Mouse (Mus musculus) right cerebral cortex, postnatal 10 days (tissue): ENCODE data around the gene Olfr3.

Experiments used
- DNase-seq, 2 experiments: peaks; one replicate each; pipeline ENCODE4 v3.0.0; 2021; ENCODE audit warnings: low spot score in 2 of 2

The Olfr3 gene

DNA sequence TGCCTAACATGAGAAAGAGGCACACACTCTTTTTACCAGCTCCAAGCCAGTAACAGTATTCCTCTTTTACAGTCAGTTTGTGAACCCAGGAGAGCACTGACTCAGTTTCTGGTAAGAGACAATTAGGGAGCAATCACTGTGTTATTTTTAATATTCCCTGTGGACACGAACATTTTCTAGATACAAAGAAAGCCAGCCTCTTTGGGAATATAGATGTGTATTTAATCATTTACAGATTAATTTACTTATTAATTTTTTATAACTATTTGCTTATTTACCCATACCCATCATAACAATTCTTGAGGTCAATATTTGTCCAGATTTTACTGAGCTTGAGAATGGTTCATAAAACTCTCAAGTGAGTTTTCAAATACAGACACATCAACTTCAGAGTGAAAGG, at the start of gene Olfr3:
Olfr3 (minus strand) TSS at position 101 of the 400 bp plus-strand sequence.
- no peak for DNase-seq

DNA sequence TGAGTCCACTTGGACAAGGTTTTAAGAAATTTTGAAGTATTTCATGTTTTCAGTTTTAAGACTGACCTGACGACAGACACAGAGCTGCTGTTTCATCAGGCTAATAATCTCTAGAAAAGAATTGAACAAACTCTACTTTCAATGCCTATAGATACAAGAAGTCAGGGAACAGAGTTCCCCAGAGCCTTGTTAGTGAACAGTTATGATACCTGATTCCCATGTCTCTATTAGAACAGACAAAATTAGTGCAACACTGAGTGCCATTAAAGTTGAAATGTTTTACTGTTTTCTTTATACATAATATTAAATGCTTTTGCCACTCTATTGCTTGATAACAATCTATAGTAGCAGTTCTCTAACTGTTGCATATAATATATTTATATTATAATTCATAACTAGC, 45.7 kb upstream of the Olfr3 start, which contains the start of gene Olfr351:
Olfr351 (minus strand) TSS at position 101 of the 400 bp plus-strand sequence.
- no peak for DNase-seq

- DNase-seq: no peak
Observed at GRCm38 (mm10) chr2:36846010-36846409, 29.2 kb upstream of the Olfr3 start, which contains the start of gene Olfr350. Gene Olfr350, plus strand, starts transcription at chr2:36846310.

DNA sequence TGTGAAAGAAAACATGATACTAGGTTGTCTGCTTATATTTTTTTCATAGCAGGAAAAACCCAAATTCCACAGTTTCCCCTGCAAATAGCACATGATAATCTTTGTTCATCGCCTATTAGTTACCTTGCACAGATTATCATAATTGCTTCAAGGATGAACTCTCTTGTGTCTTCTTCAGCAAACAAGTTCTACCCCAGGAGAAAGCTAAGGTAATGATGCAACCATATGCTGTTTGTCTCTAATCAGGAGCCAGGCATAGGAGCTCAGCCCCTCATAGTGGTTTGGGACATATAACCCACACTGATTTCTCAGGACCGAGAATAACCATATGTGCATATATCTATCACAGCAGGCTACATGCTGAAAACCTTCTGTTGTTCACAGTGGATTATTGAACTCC, 26.6 kb downstream of the Olfr3 start, which contains the start of gene Olfr50:
Olfr50 (plus strand) TSS at position 301 of the 400 bp plus-strand sequence.
- no peak for DNase-seq

DNA sequence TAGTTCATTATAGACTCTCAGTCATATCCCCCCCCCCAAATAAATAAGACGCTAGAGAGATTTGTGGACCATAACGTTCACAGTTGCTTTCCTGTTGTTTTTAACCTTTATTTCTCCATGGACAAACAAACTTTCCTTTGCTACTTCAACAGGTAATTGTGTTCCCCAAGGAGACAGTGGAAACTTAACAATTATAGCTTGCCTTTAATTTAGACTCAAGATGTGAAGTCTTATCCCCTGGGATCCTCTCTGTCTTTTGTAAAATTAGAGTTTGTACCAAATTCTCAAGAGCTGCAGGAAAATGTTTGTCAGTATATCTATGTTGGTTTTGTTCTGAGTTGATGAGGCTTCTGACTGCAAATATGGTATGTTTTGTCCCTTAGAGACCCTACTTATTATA, 32.9 kb downstream of the Olfr3 start, which contains the start of gene Olfr348:
Olfr348 (plus strand) TSS at position 301 of the 400 bp plus-strand sequence.
- no peak for DNase-seq
